Mouse (Mus musculus) kidney, adult 2 months (tissue): Measurements from ENCODE around the gene Nudt15.

ENCODE experiments used
- CTCF ChIP-seq: fragments of 200-500 bp; conservative IDR thresholded peaks from 2 replicates; pipeline ENCODE4 v1.5.1; 2011; ENCODE audit warnings: low read depth, mild to moderate bottlenecking, control low read depth, low read length, moderate library complexity, mixed read lengths; ENCODE audit not compliant: insufficient read depth, insufficient read length
- POLR2A ChIP-seq: fragments of 200-500 bp; IDR thresholded peaks from one replicate; pipeline ENCODE4 v1.6.1; 2011; ENCODE audit warnings: low read depth, low read length, control low read depth

- no peak for TF ChIP-seq CTCF
- no peak for TF ChIP-seq POLR2A
Measured at GRCm38 (mm10) chr14:73476361-73476934, 71.6 kb downstream of the Nudt15 start.
